Mouse (Mus musculus) ES-Bruce4 (cell line): ENCODE data around the gene C5ar2. TPM values are rescaled to one million over a fixed set of nuclear protein-coding genes. Genes with fewer than 3 reads are reported as not detected.

Experiments used
- H3K27ac ChIP-seq: 2 replicates; pipeline ENCODE4 v1.5.1; 2012; ENCODE audit warnings: low read length, inconsistent platforms; ENCODE audit not compliant: insufficient read depth
- H3K27me3 ChIP-seq: 2 replicates; pipeline ENCODE4 v1.6.1; 2012; ENCODE audit warnings: mild to moderate bottlenecking, low read length, inconsistent platforms; ENCODE audit not compliant: control insufficient read depth, poor library complexity, insufficient read depth, severe bottlenecking
- H3K36me3 ChIP-seq: 2 replicates; pipeline ENCODE4 v1.6.1; 2012; ENCODE audit warnings: inconsistent platforms, mild to moderate bottlenecking, low read length, moderate library complexity; ENCODE audit not compliant: control insufficient read depth, poor library complexity, insufficient read depth, severe bottlenecking
- H3K4me1 ChIP-seq: one replicate; pipeline ENCODE4 v1.8.1; 2011; ENCODE audit warnings: low read length; ENCODE audit not compliant: control insufficient read depth, insufficient read depth
- H3K4me3 ChIP-seq: 2 replicates; pipeline ENCODE4 v1.5.1; 2011; ENCODE audit warnings: low read depth, mild to moderate bottlenecking, low read length
- H3K9ac ChIP-seq: 2 replicates; pipeline ENCODE4 v1.6.1; 2012; ENCODE audit warnings: low read depth, mild to moderate bottlenecking, inconsistent platforms; ENCODE audit not compliant: poor library complexity, severe bottlenecking
- H3K9me3 ChIP-seq: replicated peaks from 2 replicates; pipeline ENCODE4 v1.6.1; 2012; ENCODE audit warnings: mild to moderate bottlenecking, low read length, inconsistent platforms; ENCODE audit not compliant: control insufficient read depth, poor library complexity, insufficient read depth, severe bottlenecking
- CTCF ChIP-seq: IDR thresholded peaks from one replicate; pipeline ENCODE4 v1.8.1; 2011; ENCODE audit warnings: low read depth, low read length
- EP300 ChIP-seq: IDR thresholded peaks from 2 replicates; pipeline ENCODE4 v1.6.1; 2011; ENCODE audit warnings: low read depth, low read length; ENCODE audit not compliant: insufficient read depth
- POLR2A ChIP-seq: IDR thresholded peaks from one replicate; pipeline ENCODE4 v1.8.1; 2011; ENCODE audit warnings: low read length; ENCODE audit not compliant: insufficient read depth
- polyA plus RNA-seq: library from polyadenylated mRNA; stranded (reverse); fragments of >200 nt; gene quantifications from 2 replicates; pipeline ENCODE4 v1.2.4, GENCODE M21; 2011; ENCODE audit warnings: low read depth; ENCODE audit not compliant: missing spikeins, insufficient read depth, insufficient read length

Gene C5ar2
- polyA plus RNA-seq, 1 experiment: not detected

GRCm38 (mm10) chr7:16202756-16203504 is 41.0 kb downstream of the C5ar2 start:
- Histone ChIP-seq H3K4me1 (no peaks in the 10 kb centered on the region), H3K27ac (no peak overlapping the region), H3K27me3 (no peaks in the 10 kb centered on the region), H3K9ac (no peak overlapping the region), H3K36me3 (no peaks in the 10 kb centered on the region), H3K9me3 (no peaks in the 10 kb centered on the region), H3K4me3 (no peak overlapping the region)
- TF ChIP-seq POLR2A: no peak
- no peak for TF ChIP-seq EP300
- TF ChIP-seq CTCF: no peak

GRCm38 (mm10) chr7:16201136-16201535 is 42.8 kb downstream of the C5ar2 start:
- Histone ChIP-seq H3K4me3 (no peak overlapping the region), H3K4me1 (no peaks in the 10 kb centered on the region), H3K27me3 (no peaks in the 10 kb centered on the region), H3K9me3 (no peaks in the 10 kb centered on the region), H3K36me3 (no peaks in the 10 kb centered on the region), H3K9ac (no peak overlapping the region), H3K27ac (no peak overlapping the region)
- TF ChIP-seq EP300 (no peak), CTCF (no peak), POLR2A (no peak)

GRCm38 (mm10) chr7:16198540-16198939 is 45.4 kb downstream of the C5ar2 start:
- no peak for TF ChIP-seq CTCF
- no peaks in the 10 kb centered on the region for H3K36me3 ChIP-seq
- H3K9me3 ChIP-seq: no peaks in the 10 kb centered on the region
- H3K4me3 ChIP-seq: no peak overlapping the region
- H3K4me1 ChIP-seq: no peaks in the 10 kb centered on the region
- H3K27me3 ChIP-seq: no peaks in the 10 kb centered on the region
- H3K9ac ChIP-seq: no peak overlapping the region
- no peak overlapping the region for H3K27ac ChIP-seq

GRCm38 (mm10) chr7:16197166-16197565 is 46.8 kb downstream of the C5ar2 start:
- TF ChIP-seq CTCF: no peak
- no peak for TF ChIP-seq POLR2A
- no peak for TF ChIP-seq EP300
- no peaks in the 10 kb centered on the region for H3K9me3 ChIP-seq
- H3K9ac ChIP-seq: no peak overlapping the region
- H3K36me3 ChIP-seq: no peaks in the 10 kb centered on the region
- no peaks in the 10 kb centered on the region for H3K27me3 ChIP-seq
- H3K4me1 ChIP-seq: no peaks in the 10 kb centered on the region
- H3K4me3 ChIP-seq: no peak overlapping the region
- H3K27ac ChIP-seq: no peak overlapping the region

- Histone ChIP-seq H3K36me3 (no peaks in the 10 kb centered on the region), H3K27ac (no peak overlapping the region), H3K9me3 (no peaks in the 10 kb centered on the region), H3K27me3 (no peaks in the 10 kb centered on the region), H3K4me3 (no peak overlapping the region), H3K9ac (no peak overlapping the region), H3K4me1 (no peaks in the 10 kb centered on the region)
- no peak for TF ChIP-seq POLR2A
- no peak for TF ChIP-seq CTCF
- no peak for TF ChIP-seq EP300
Observed at GRCm38 (mm10) chr7:16196616-16197015, 47.3 kb downstream of the C5ar2 start.

GRCm38 (mm10) chr7:16193702-16194101 is 50.3 kb downstream of the C5ar2 start:
- Histone ChIP-seq H3K27ac (no peak overlapping the region), H3K4me3 (no peak overlapping the region)
- TF ChIP-seq POLR2A (no peak), EP300 (no peak), CTCF (no peak)

More at GRCm38 (mm10) chr7:16193702-16194101, 50.3 kb downstream of the C5ar2 start:
- Histone ChIP-seq H3K36me3 (no peaks in the 10 kb centered on the region), H3K27me3 (no peaks in the 10 kb centered on the region), H3K9me3 (no peaks in the 10 kb centered on the region), H3K9ac (no peak overlapping the region), H3K4me1 (no peaks in the 10 kb centered on the region)
